ENCODE assay signal across 16 mouse cellular contexts in genomic region chr5:130056303-130056702, GRCm38 (mm10).
"Had no signal": no experiment of that assay in that cellular context is flagged by ENCODE, and none has a peak within 500 bp of the region (broad histone marks: within the 10 kb centered on the region; RNA-seq: fewer than 3 reads in every experiment).

No protein-coding gene starts in this region.

- H3K9me3 ChIP-seq: liver, embryonic 15.5 days; midbrain, embryonic 10.5 days; midbrain, embryonic 13.5 days; midbrain, embryonic 15.5 days; neural tube, embryonic 13.5 days; neural tube, embryonic 15.5 days; stomach, embryonic 15.5 days had no signal

- ATAC-seq: midbrain, embryonic 13.5 days; midbrain, embryonic 15.5 days had no signal

- H3K27ac ChIP-seq: liver, embryonic 15.5 days; midbrain, embryonic 10.5 days; midbrain, embryonic 13.5 days; midbrain, embryonic 15.5 days; neural tube, embryonic 13.5 days; neural tube, embryonic 15.5 days; stomach, embryonic 15.5 days; stomach, postnatal 0 days had no signal

- DNase-seq: lung, adult 18-20 months; lung, embryonic 14.5 days; lung, postnatal 10 days; lung, postnatal 4 days; right cerebral cortex, postnatal 14 days; thymus, adult 2 months; thymus, postnatal 36 days had no signal

- H3K4me2 ChIP-seq: liver, embryonic 15.5 days; lung, embryonic 14.5 days; midbrain, embryonic 13.5 days; midbrain, embryonic 15.5 days; neural tube, embryonic 13.5 days; neural tube, embryonic 15.5 days; stomach, embryonic 15.5 days had no signal

- H3K9ac ChIP-seq: liver, embryonic 15.5 days; lung, embryonic 14.5 days; midbrain, embryonic 13.5 days; midbrain, embryonic 15.5 days; neural tube, embryonic 13.5 days; neural tube, embryonic 15.5 days; stomach, embryonic 15.5 days had no signal

- H3K4me3 ChIP-seq: liver, embryonic 15.5 days; midbrain, embryonic 10.5 days; midbrain, embryonic 13.5 days; midbrain, embryonic 15.5 days; myocyte; neural tube, embryonic 13.5 days; neural tube, embryonic 15.5 days; stomach, embryonic 15.5 days had no signal

- H3K27me3 ChIP-seq: liver, embryonic 15.5 days; midbrain, embryonic 13.5 days; midbrain, embryonic 15.5 days; neural tube, embryonic 13.5 days; neural tube, embryonic 15.5 days; stomach, embryonic 15.5 days had no signal

- H3K4me1 ChIP-seq: midbrain, embryonic 15.5 days; neural tube, embryonic 13.5 days; neural tube, embryonic 15.5 days had no signal
